Mouse (Mus musculus) intestine, postnatal 0 days (tissue): ENCODE measurements around the gene Amhr2. TPM values are rescaled to one million over a fixed set of nuclear protein-coding genes. Genes with fewer than 3 reads are reported as not detected.
A peak's percentile ranks its signal among the peaks of the same experiment; 100 is the strongest.

Source experiments
- ATAC-seq: fragments of 200-750 bp; cut with Nextera tagmentation; 2 replicates; pipeline ENCODE4 v1.8.0; 2017; ENCODE audit warnings: mild to moderate bottlenecking, moderate TSS enrichment, moderate library complexity
- H3K27ac ChIP-seq: fragments of 300-500 bp; sonication (generic); 2 replicates; pipeline ENCODE4 v1.5.1; 2014; ENCODE audit warnings: mild to moderate bottlenecking, low read depth, low read length, moderate library complexity
- H3K27me3 ChIP-seq: fragments of 300-500 bp; sonication (generic); replicated peaks from 2 replicates; pipeline ENCODE4 v1.6.1; 2014; ENCODE audit warnings: low read length, mixed read lengths; ENCODE audit not compliant: control insufficient read depth, insufficient read depth
- H3K36me3 ChIP-seq: fragments of 300-500 bp; sonication (generic); 2 replicates; pipeline ENCODE4 v1.6.1; 2014; ENCODE audit warnings: mild to moderate bottlenecking, moderate library complexity; ENCODE audit not compliant: control insufficient read depth, insufficient read depth
- H3K4me1 ChIP-seq: fragments of 300-500 bp; sonication (generic); replicated peaks from 2 replicates; pipeline ENCODE4 v1.6.1; 2014; ENCODE audit warnings: antibody characterized with exemption, low read length, mixed read lengths; ENCODE audit not compliant: control insufficient read depth, insufficient read depth
- H3K4me2 ChIP-seq: fragments of 300-500 bp; sonication (generic); replicated peaks from 2 replicates; pipeline ENCODE4 v1.6.1; 2014; ENCODE audit warnings: low read depth, mild to moderate bottlenecking, moderate library complexity
- H3K4me3 ChIP-seq: fragments of 300-500 bp; sonication (generic); 2 replicates; pipeline ENCODE4 v1.5.1; 2014; ENCODE audit warnings: low read depth, low read length
- H3K9ac ChIP-seq: fragments of 300-500 bp; sonication (generic); 2 replicates; pipeline ENCODE4 v1.6.1; 2014; ENCODE audit warnings: mild to moderate bottlenecking, low read depth, low read length
- H3K9me3 ChIP-seq: fragments of 300-500 bp; sonication (generic); 2 replicates; pipeline ENCODE4 v1.6.1; 2016; ENCODE audit warnings: mixed run types; ENCODE audit not compliant: control insufficient read depth
- CTCF ChIP-seq: sonication (generic); IDR thresholded peaks from 2 replicates; pipeline ENCODE4 v1.5.1; 2016; ENCODE audit warnings: low read depth, mild to moderate bottlenecking, control low read depth, antibody characterized with exemption, moderate library complexity
- WGBS: fragments of 180-500 bp; shearing (Covaris S2); extraction: QIAGEN DNeasy Blood & Tissue Kit; methylation state at CpG from one replicate; pipeline ENCODE4 v1.1.7; 2014; 5-methylcytosine and 5-hydroxymethylcytosine counted together
- polyA plus RNA-seq: library from polyadenylated mRNA; unstranded; fragments of >200 nt; fragmentation: Nextera tagmentation; extraction: Ambion mirVana; gene quantifications from 2 replicates; pipeline ENCODE4 v1.2.1, GENCODE M21; 2015

Gene Amhr2
- polyA plus RNA-seq, 1 experiment from 2014 or later: 0.50 TPM

- Histone ChIP-seq H3K27ac (peak overlapping the region; percentile 100), H3K4me1 (no peaks in the 10 kb centered on the region; the same call in 1 of the 2 replicates), H3K9ac (peak overlapping the region; percentile 76), H3K27me3 (no peaks in the 10 kb centered on the region), H3K9me3 (no peaks in the 10 kb centered on the region), H3K4me3 (peak overlapping the region; percentile 40), H3K36me3 (peaks cover 20% of the 10 kb centered on the region), H3K4me2 (peak overlapping the region; percentile 65)
- peak; percentile 83 for TF ChIP-seq CTCF
- WGBS: 15% methylated on average over 34 of the region's 34 CpGs
- no peak for ATAC-seq
Observed at GRCm38 (mm10) chr15:102404608-102405488, 40.3 kb upstream of the Amhr2 start.

GRCm38 (mm10) chr15:102405489-102406195 lies 39.5 kb upstream of the Amhr2 start, which contains the start of gene Sp1:
TSS of gene Sp1 (plus strand) at chr15:102406143.
- WGBS: 0% methylated on average over 37 of the region's 38 CpGs
- peak within 1 kb of the TSS; percentile 93 for H3K9ac ChIP-seq
- H3K4me3 ChIP-seq: peak within 1 kb of the TSS; percentile 78
- TF ChIP-seq CTCF: no peak
- ATAC-seq: peak; percentile 96
- no peaks in the 10 kb centered on the region for H3K27me3 ChIP-seq
- no peaks in the 10 kb centered on the region for H3K9me3 ChIP-seq
- no peaks in the 10 kb centered on the region; the same call in 1 of the 2 replicates for H3K4me1 ChIP-seq
- peak within 1 kb of the TSS; percentile 100 for H3K27ac ChIP-seq
- peaks cover 22% of the 10 kb centered on the region for H3K36me3 ChIP-seq
- H3K4me2 ChIP-seq: peak within 1 kb of the TSS; percentile 66

- peaks cover 22% of the 10 kb centered on the region for H3K36me3 ChIP-seq
- TF ChIP-seq CTCF: no peak
- H3K9ac ChIP-seq: peak overlapping the region; percentile 93
- no peaks in the 10 kb centered on the region for H3K4me1 ChIP-seq
- no peaks in the 10 kb centered on the region for H3K27me3 ChIP-seq
- WGBS: under 1% methylated on average over 25 of the region's 69 CpGs
- peak overlapping the region; percentile 78 for H3K4me3 ChIP-seq
- peak overlapping the region; percentile 66 for H3K4me2 ChIP-seq
- no peaks in the 10 kb centered on the region for H3K9me3 ChIP-seq
- ATAC-seq: peak; percentile 23
- peak overlapping the region; percentile 100 for H3K27ac ChIP-seq
Observed at GRCm38 (mm10) chr15:102406196-102406911, 38.8 kb upstream of the Amhr2 start.

- Histone ChIP-seq H3K9me3 (no peaks in the 10 kb centered on the region), H3K9ac (peak overlapping the region; percentile 93)
Observed at GRCm38 (mm10) chr15:102406912-102407580, 38.1 kb upstream of the Amhr2 start.

GRCm38 (mm10) chr15:102407681-102408557 lies 37.2 kb upstream of the Amhr2 start:
- peaks cover 26% of the 10 kb centered on the region for H3K36me3 ChIP-seq
- peak; percentile 48 for TF ChIP-seq CTCF
- H3K4me1 ChIP-seq: no peaks in the 10 kb centered on the region
- H3K4me2 ChIP-seq: no peak overlapping the region
- H3K27ac ChIP-seq: no peak overlapping the region
- no peaks in the 10 kb centered on the region for H3K9me3 ChIP-seq
- no peak overlapping the region for H3K4me3 ChIP-seq
- H3K27me3 ChIP-seq: no peaks in the 10 kb centered on the region
- WGBS: 96% methylated on average over 10 of the region's 10 CpGs
- ATAC-seq: no peak
- no peak overlapping the region for H3K9ac ChIP-seq

More at GRCm38 (mm10) chr15:102406912-102407580, 38.1 kb upstream of the Amhr2 start:
- no peak for ATAC-seq
- H3K4me3 ChIP-seq: peak overlapping the region; percentile 78
- no peaks in the 10 kb centered on the region for H3K27me3 ChIP-seq
- H3K36me3 ChIP-seq: peaks cover 22% of the 10 kb centered on the region
- H3K4me1 ChIP-seq: no peaks in the 10 kb centered on the region
- H3K27ac ChIP-seq: peak overlapping the region; percentile 100
- H3K4me2 ChIP-seq: peak overlapping the region; percentile 66
- TF ChIP-seq CTCF: no peak
- WGBS: 16% methylated on average over 2 of the region's 3 CpGs
